8 mouse cellular contexts compared by ENCODE assay signal in the genomic region with DNA sequence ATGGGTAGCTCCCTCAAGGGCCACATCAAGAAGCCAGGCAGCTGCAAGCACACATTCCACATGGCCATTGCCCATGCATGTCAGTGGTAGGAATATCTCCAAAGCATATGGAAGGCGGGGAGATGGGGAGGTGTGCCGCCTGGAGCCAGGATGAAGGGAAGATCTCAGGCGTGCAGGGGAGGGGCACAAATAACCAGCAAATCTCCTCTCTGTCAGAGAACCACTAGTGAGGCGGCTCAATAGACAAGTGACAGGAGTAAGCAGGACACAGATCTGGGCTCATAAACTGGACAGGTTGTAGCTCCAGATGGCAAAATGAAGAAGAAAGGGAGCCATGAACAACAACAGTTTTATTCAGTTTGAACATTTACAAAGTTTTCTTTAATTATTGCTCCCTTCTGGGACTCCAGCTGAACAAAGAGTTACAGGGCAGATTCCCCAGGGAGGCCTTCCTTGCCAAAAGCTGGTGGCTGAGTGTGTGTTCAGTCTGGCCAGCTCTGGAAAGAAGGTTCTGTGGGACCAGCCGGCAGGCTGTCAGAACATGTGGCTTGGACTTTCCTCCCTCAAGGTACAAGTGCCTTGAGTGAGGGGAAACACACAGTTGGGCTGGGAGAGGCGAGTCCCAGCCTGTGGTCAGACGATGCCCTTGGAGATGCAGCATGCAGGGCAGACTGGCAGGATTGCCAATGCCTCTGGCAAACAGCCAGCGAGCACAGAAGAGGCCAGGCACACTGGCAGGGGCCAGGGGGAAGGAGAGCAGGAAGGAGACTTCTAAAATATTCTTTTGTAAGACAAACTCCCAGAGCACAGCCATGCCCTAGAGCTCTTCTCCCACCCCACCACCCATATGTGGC.
DNase-seq lines count a peak whose midpoint lies in the region; ATAC-seq lines count a peak whose summit lies in the region.

No protein-coding gene starts in this region.

- no peak overlapping the region for H3K4me3 ChIP-seq in hindbrain, embryonic 13.5 days
- H3K4me3 ChIP-seq in hindbrain, embryonic 11.5 days (ENCODE audit: low read depth, low read length): no peak overlapping the region
- no peak overlapping the region for H3K4me3 ChIP-seq in embryonic facial prominence, embryonic 14.5 days (ENCODE audit: low read depth, low read length)
- H3K4me3 ChIP-seq in hindbrain, embryonic 15.5 days: no peak overlapping the region
- H3K4me3 ChIP-seq in midbrain, embryonic 15.5 days: no peak overlapping the region

- ATAC-seq in hindbrain, embryonic 13.5 days (ENCODE audit: low FRiP score): peak; percentile 76
- no peak for ATAC-seq in hindbrain, embryonic 11.5 days (ENCODE audit: low FRiP score)
- peak; percentile 79 for ATAC-seq in embryonic facial prominence, embryonic 14.5 days (ENCODE audit: low read depth)
- peak; percentile 87 for ATAC-seq in hindbrain, embryonic 15.5 days (ENCODE audit: low FRiP score, low read depth)
- ATAC-seq in midbrain, embryonic 15.5 days (replicated peaks): peak; percentile 73

- no peaks in the 10 kb centered on the region for H3K36me3 ChIP-seq in hindbrain, embryonic 13.5 days
- H3K36me3 ChIP-seq in hindbrain, embryonic 11.5 days (ENCODE audit: control insufficient read depth, insufficient read depth, low read length): no peaks in the 10 kb centered on the region
- H3K36me3 ChIP-seq in embryonic facial prominence, embryonic 14.5 days (ENCODE audit: control insufficient read depth, insufficient read depth, low read length): no peaks in the 10 kb centered on the region
- no peaks in the 10 kb centered on the region for H3K36me3 ChIP-seq in hindbrain, embryonic 15.5 days
- no peaks in the 10 kb centered on the region for H3K36me3 ChIP-seq in midbrain, embryonic 15.5 days (replicated peaks)

- H3K9me3 ChIP-seq in hindbrain, embryonic 13.5 days: no peaks in the 10 kb centered on the region
- H3K9me3 ChIP-seq in hindbrain, embryonic 11.5 days (ENCODE audit: control insufficient read depth, low read length): no peaks in the 10 kb centered on the region
- H3K9me3 ChIP-seq in embryonic facial prominence, embryonic 14.5 days (ENCODE audit: control insufficient read depth, low read length): no peaks in the 10 kb centered on the region
- no peaks in the 10 kb centered on the region for H3K9me3 ChIP-seq in hindbrain, embryonic 15.5 days
- H3K9me3 ChIP-seq in midbrain, embryonic 15.5 days: no peaks in the 10 kb centered on the region

- H3K27ac ChIP-seq in hindbrain, embryonic 13.5 days: peak overlapping the region; percentile 49
- H3K27ac ChIP-seq in hindbrain, embryonic 11.5 days (ENCODE audit: low read depth, low read length): no peak overlapping the region
- peak overlapping the region; percentile 67; the same call in 1 of the 2 replicates for H3K27ac ChIP-seq in embryonic facial prominence, embryonic 14.5 days (replicated peaks; ENCODE audit: low read depth, low read length)
- peak overlapping the region; percentile 55 for H3K27ac ChIP-seq in hindbrain, embryonic 15.5 days (replicated peaks)
- H3K27ac ChIP-seq in midbrain, embryonic 15.5 days: no peak overlapping the region

- peaks cover 18% of the 10 kb centered on the region for H3K4me1 ChIP-seq in hindbrain, embryonic 13.5 days (replicated peaks)
- no peaks in the 10 kb centered on the region for H3K4me1 ChIP-seq in hindbrain, embryonic 11.5 days (replicated peaks; ENCODE audit: control insufficient read depth, insufficient read depth, low read length)
- H3K4me1 ChIP-seq in embryonic facial prominence, embryonic 14.5 days (ENCODE audit: control insufficient read depth, insufficient read depth, low read length): peaks cover 13% of the 10 kb centered on the region
- H3K4me1 ChIP-seq in hindbrain, embryonic 15.5 days (replicated peaks): peaks cover 15% of the 10 kb centered on the region
- peaks cover 3% of the 10 kb centered on the region for H3K4me1 ChIP-seq in midbrain, embryonic 15.5 days

- DNase-seq in hindbrain, embryonic 11.5 days (ENCODE audit: low spot score): no peak
- peak; percentile 83 for DNase-seq in adrenal gland, postnatal 14 days
- DNase-seq in embryonic facial prominence, embryonic 14.5 days (ENCODE audit: low spot score): peak; percentile 73
- no peak for DNase-seq in left cerebral cortex, adult 18-20 months (ENCODE audit: low spot score in 2 of 2)
- DNase-seq in embryo, embryonic 9.5 days (ENCODE audit: extremely low spot score): no peak

- 68% methylated on average over 8 of the region's 8 CpGs for WGBS in hindbrain, embryonic 13.5 days
- WGBS in hindbrain, embryonic 11.5 days: 86% methylated on average over 8 of the region's 8 CpGs
- 58% methylated on average over 8 of the region's 8 CpGs for WGBS in embryonic facial prominence, embryonic 14.5 days
- WGBS in hindbrain, embryonic 15.5 days: 50% methylated on average over 8 of the region's 8 CpGs
- 59% methylated on average over 8 of the region's 8 CpGs for WGBS in midbrain, embryonic 15.5 days

- H3K9ac ChIP-seq in hindbrain, embryonic 13.5 days: no peak overlapping the region
- no peak overlapping the region for H3K9ac ChIP-seq in hindbrain, embryonic 11.5 days (ENCODE audit: low read depth, low read length)
- 0 out of 2 replicates have a peak overlapping the region, but pooled peaks have one; percentile 19 for H3K9ac ChIP-seq in embryonic facial prominence, embryonic 14.5 days (ENCODE audit: low read depth, low read length)
- no peak overlapping the region for H3K9ac ChIP-seq in hindbrain, embryonic 15.5 days
- H3K9ac ChIP-seq in midbrain, embryonic 15.5 days: no peak overlapping the region

- H3K27me3 ChIP-seq in hindbrain, embryonic 13.5 days: no peaks in the 10 kb centered on the region
- no peaks in the 10 kb centered on the region for H3K27me3 ChIP-seq in hindbrain, embryonic 11.5 days (ENCODE audit: control insufficient read depth, insufficient read depth, low read length)
- H3K27me3 ChIP-seq in embryonic facial prominence, embryonic 14.5 days (replicated peaks; ENCODE audit: control insufficient read depth, insufficient read depth, low read length): no peaks in the 10 kb centered on the region
- H3K27me3 ChIP-seq in hindbrain, embryonic 15.5 days: no peaks in the 10 kb centered on the region
- no peaks in the 10 kb centered on the region for H3K27me3 ChIP-seq in midbrain, embryonic 15.5 days (replicated peaks)

- H3K4me2 ChIP-seq in hindbrain, embryonic 13.5 days: no peak overlapping the region
- H3K4me2 ChIP-seq in hindbrain, embryonic 11.5 days (replicated peaks; ENCODE audit: low read depth, low read length): no peak overlapping the region
- no peak overlapping the region for H3K4me2 ChIP-seq in embryonic facial prominence, embryonic 14.5 days (ENCODE audit: low read depth, low read length)
- H3K4me2 ChIP-seq in hindbrain, embryonic 15.5 days: no peak overlapping the region
- no peak overlapping the region for H3K4me2 ChIP-seq in midbrain, embryonic 15.5 days

Comparison
In these comparisons a context has a peak if more than half of its experiments do, and no peak if none do; other contexts are left out.
1. H3K27ac ChIP-seq: peak in hindbrain, embryonic 13.5 days (single experiment), embryonic facial prominence, embryonic 14.5 days (single experiment) and hindbrain, embryonic 15.5 days (single experiment); none in hindbrain, embryonic 11.5 days (single experiment) and midbrain, embryonic 15.5 days (single experiment).
2. DNase-seq: peak in adrenal gland, postnatal 14 days (single experiment) and embryonic facial prominence, embryonic 14.5 days (single experiment); none in hindbrain, embryonic 11.5 days (single experiment), left cerebral cortex, adult 18-20 months (0 of 2) and embryo, embryonic 9.5 days (single experiment).